Mouse (Mus musculus) activated CD4-positive, CD25-positive, alpha-beta regulatory T cell, adult 4 months (primary cell): ENCODE results near the gene Tnfrsf1a. TPM values are rescaled to one million over a fixed set of nuclear protein-coding genes. Genes with fewer than 3 reads are reported as not detected.
"Not testable (repeated sequence)": the region's sequence is repeated elsewhere in the genome, so short reads cannot be mapped to it uniquely, and the experiment has no call there.

ENCODE experiments used
- ATAC-seq: one replicate; pipeline ENCODE4 v1.8.0; 2017
- polyA plus RNA-seq, 2 experiments: library from polyadenylated mRNA; unstranded; fragments of 100-300 nt; shearing (Covaris generic); gene quantifications; one replicate each; pipeline ENCODE4 v1.2.1; 2017

The Tnfrsf1a gene
- polyA plus RNA-seq = 10 to 100 TPM; 20.2 to 25.5 TPM

GRCm38 (mm10) chr6:125348721-125349574, at the start of gene Tnfrsf1a:
Gene Tnfrsf1a (plus strand): TSS chr6:125349362.
- no peak for ATAC-seq

GRCm38 (mm10) chr6:125300982-125301381, 48.2 kb upstream of the Tnfrsf1a start:
- ATAC-seq = no peak

GRCm38 (mm10) chr6:125302231-125302982, 46.8 kb upstream of the Tnfrsf1a start:
- no peak for ATAC-seq

- no peak for ATAC-seq
These were observed 45.9 kb upstream of the Tnfrsf1a start for GRCm38 (mm10) chr6:125303242-125303641.

- not testable (repeated sequence) for ATAC-seq
These were observed 44.8 kb upstream of the Tnfrsf1a start for GRCm38 (mm10) chr6:125304408-125304807.

- no peak for ATAC-seq
These were observed 43.7 kb upstream of the Tnfrsf1a start for GRCm38 (mm10) chr6:125305465-125305864.

- ATAC-seq = no peak
These were observed 42.1 kb upstream of the Tnfrsf1a start for GRCm38 (mm10) chr6:125307091-125307490.

- no peak for ATAC-seq
These were observed 40.2 kb upstream of the Tnfrsf1a start for GRCm38 (mm10) chr6:125308921-125309320.

- ATAC-seq = no peak
These were observed 39.8 kb upstream of the Tnfrsf1a start for GRCm38 (mm10) chr6:125309406-125309805.

GRCm38 (mm10) chr6:125312171-125312570, 37.0 kb upstream of the Tnfrsf1a start:
- no peak for ATAC-seq

GRCm38 (mm10) chr6:125312581-125313355, 36.4 kb upstream of the Tnfrsf1a start:
- no peak for ATAC-seq

- no peak for ATAC-seq
These were observed 35.5 kb upstream of the Tnfrsf1a start, which contains the start of gene Ltbr for GRCm38 (mm10) chr6:125313546-125314230. Gene Ltbr (minus strand): TSS chr6:125313885.

- ATAC-seq = no peak
These were observed 35.0 kb upstream of the Tnfrsf1a start for GRCm38 (mm10) chr6:125314231-125314563.

- no peak for ATAC-seq
These were observed 34.4 kb upstream of the Tnfrsf1a start for GRCm38 (mm10) chr6:125314746-125315145.

GRCm38 (mm10) chr6:125317077-125317476, 32.1 kb upstream of the Tnfrsf1a start:
- ATAC-seq = no peak

GRCm38 (mm10) chr6:125318981-125319918, 29.9 kb upstream of the Tnfrsf1a start:
- ATAC-seq = no peak

- ATAC-seq = no peak
These were observed 29.3 kb upstream of the Tnfrsf1a start for GRCm38 (mm10) chr6:125319919-125320296.

- no peak for ATAC-seq
These were observed 28.8 kb upstream of the Tnfrsf1a start, which contains the start of gene Scnn1a for GRCm38 (mm10) chr6:125320323-125320722. Gene Scnn1a (plus strand): TSS chr6:125320659.

- no peak for ATAC-seq
These were observed 27.9 kb upstream of the Tnfrsf1a start for GRCm38 (mm10) chr6:125321114-125321855.

GRCm38 (mm10) chr6:125322794-125323193, 26.4 kb upstream of the Tnfrsf1a start:
- no peak for ATAC-seq
